Mouse (Mus musculus) cerebellum, adult 11-12 months (tissue): ENCODE results near the gene Cdk4.
A peak's percentile ranks its signal among the peaks of the same experiment; 100 is the strongest.

Experiments used
- DNase-seq: peaks from one replicate; pipeline ENCODE4 v3.0.0; 2022

Cdk4 gene

GRCm38 (mm10) chr10:127063239-127063872 is at the start of gene Cdk4:
Cdk4 (plus strand) TSS chr10:127063534.
- DNase-seq, result peak; percentile 99

- no peak for DNase-seq
Observed at GRCm38 (mm10) chr10:127016488-127016887, 46.8 kb upstream of the Cdk4 start.

GRCm38 (mm10) chr10:127017071-127017470 is 46.3 kb upstream of the Cdk4 start:
- DNase-seq, result no peak

- DNase-seq, result no peak
Observed at GRCm38 (mm10) chr10:127018422-127018821, 44.9 kb upstream of the Cdk4 start.

DNA sequence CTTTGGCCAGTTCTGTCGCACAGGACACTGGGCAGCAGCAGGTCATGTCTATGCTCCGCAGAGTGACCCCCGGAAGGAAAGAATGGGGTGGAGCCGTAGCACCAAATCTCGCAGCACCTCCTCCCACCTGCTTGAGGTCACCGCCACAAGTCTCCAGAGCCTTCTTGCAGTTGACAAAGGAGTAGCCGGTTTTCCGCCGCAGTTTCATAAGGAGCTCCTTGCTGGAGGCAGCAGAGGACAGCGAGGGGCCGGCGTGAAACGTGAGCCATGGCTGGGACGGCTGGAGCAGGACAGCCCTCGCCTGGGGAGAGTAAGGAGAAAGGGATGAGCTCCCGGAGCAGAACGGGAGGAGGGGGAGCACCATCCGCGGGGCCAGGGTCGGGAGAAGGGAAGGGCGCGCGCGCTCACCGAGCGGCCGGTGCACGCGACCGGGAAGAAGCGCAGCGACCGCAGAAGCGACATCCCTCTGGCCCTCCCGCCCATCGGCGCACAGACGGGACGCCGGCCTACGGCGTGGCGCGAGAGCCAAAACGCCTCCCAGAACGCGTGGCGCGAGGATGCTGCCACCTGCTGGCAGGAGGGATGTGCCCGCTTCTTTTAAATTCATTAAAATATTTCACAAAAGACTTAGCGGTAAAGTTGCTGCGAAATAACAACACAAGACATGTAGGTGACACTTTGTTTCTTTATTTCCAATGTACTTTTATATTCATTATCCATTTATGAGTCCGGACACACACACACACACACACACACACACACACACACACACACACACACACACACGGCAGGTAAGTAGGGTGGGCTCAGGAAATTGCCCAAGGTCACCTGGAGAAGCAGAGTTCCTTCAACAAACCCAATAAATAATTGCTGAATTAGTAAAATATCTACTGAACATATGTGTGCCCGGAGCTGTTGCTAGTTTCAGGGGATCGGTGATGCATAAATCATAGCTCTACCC is 32.7 kb upstream of the Cdk4 start, which contains the start of gene Tsfm:
Tsfm (minus strand) TSS at position 505 of the 961 bp plus-strand sequence.
- DNase-seq, result peak; percentile 88

GRCm38 (mm10) chr10:127033301-127033741 is 30.0 kb upstream of the Cdk4 start:
- no peak for DNase-seq

DNA sequence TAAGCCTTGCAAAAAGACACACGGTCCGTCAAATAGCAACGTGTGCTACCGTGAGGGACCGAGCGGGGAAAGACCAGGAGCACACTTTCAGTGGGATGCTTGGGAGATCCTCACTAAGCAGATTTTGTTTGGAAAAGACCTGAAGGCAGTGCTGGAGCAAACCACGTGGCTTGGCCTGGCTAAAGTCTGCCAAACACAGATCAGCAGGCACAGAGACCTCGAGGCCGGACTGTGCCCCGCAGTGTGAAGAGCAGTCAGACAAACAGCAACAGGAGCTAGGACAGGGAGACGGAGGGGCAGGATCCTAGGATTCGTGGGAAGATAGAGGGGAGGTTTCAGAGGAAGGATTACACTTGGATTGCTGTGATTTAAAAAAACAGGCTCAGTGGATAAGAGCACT is 27.1 kb upstream of the Cdk4 start:
- no peak for DNase-seq

GRCm38 (mm10) chr10:127037641-127038040 is 25.7 kb upstream of the Cdk4 start:
- DNase-seq, result no peak

DNA sequence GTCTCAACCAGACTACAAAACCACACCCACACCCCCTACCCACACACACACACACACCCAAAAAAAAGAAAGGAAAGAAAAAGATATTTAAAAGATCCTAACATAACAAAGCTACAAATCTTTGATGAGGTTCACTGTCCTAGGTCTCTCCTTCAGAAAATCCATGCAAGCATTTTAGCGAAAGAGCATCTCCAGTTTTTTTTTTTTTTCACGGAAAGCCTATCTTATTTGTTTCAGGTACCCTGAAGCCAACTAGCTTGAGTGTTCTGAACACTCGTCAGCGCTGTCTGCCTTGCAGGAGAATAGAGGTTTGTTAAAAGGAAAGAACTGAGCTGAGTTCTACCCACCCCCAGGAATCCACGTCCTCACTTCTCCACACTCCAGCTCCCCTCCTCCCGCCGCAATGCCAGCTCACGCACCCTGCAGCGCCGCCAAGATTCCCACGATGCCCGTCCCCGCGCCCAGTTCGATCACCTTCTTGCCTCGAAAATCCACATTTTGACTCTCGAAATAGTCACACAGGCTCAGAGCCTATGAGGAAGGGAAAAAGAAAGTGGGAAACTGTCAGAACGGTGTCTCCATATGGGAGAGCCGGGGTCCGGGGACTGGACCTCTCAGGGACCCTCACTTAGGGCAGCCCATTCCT is 22.6 kb upstream of the Cdk4 start:
- no peak for DNase-seq

- DNase-seq, result no peak
Observed at GRCm38 (mm10) chr10:127041274-127041766, 22.0 kb upstream of the Cdk4 start, which contains the start of the genes Mettl1 and Eef1akmt3. Mettl1 (plus strand) TSS chr10:127041414. Eef1akmt3 (minus strand) TSS chr10:127041513.

GRCm38 (mm10) chr10:127041774-127042338 is 21.5 kb upstream of the Cdk4 start:
- DNase-seq, result peak; percentile 84

DNA sequence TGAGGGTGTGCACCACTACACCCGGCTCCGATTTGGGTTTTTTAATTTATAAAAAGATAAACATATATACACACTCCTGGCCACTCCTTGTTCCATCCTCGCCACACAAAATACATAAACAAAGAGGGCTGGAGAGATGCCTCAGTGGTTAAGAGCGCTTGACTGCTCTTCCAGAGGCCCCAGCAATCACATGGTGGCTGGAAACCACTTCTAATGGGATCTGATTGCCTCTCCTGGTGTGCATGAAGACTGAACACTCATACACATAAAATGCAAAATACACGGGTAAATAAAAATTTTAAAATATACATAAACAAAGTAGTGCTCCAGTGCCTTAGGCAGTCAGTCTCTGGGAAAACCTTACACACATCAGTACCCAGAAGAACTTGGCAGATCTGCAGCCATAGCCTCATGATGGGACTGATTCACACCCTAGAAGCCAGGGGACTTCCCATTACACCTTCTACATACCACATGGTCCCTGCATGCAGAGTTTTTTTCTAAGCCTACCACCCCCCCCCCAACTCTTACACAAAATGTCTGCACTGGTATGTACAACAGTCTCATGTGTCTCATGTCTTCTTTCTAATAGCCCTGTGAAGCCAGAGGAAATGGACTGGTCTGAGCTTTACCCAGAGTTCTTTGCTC is 20.7 kb upstream of the Cdk4 start:
- DNase-seq, result no peak

DNA sequence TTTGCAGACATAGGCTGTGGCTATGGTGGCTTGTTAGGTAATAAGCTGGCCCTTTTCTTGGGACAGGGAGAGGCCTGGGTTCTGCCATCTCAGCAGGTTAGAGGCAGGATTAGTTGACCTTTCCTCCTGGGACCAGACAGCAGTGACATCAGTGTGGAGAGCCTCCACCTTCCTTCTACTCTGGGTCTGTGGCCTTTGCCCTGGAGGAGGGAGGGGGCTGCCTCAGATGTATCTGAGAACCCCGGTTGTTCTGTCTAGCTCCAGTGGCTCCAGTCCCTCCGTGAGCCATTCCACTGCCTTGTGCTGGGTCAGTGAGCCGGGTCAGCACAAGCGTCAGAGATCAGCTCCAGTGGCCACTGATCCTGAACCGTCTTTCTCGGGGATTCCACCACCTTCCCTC is 20.1 kb upstream of the Cdk4 start:
- DNase-seq, result no peak

GRCm38 (mm10) chr10:127047954-127048353 is 15.4 kb upstream of the Cdk4 start, which contains the start of gene Cyp27b1:
Cyp27b1 (plus strand) TSS chr10:127048250.
- no peak for DNase-seq

DNA sequence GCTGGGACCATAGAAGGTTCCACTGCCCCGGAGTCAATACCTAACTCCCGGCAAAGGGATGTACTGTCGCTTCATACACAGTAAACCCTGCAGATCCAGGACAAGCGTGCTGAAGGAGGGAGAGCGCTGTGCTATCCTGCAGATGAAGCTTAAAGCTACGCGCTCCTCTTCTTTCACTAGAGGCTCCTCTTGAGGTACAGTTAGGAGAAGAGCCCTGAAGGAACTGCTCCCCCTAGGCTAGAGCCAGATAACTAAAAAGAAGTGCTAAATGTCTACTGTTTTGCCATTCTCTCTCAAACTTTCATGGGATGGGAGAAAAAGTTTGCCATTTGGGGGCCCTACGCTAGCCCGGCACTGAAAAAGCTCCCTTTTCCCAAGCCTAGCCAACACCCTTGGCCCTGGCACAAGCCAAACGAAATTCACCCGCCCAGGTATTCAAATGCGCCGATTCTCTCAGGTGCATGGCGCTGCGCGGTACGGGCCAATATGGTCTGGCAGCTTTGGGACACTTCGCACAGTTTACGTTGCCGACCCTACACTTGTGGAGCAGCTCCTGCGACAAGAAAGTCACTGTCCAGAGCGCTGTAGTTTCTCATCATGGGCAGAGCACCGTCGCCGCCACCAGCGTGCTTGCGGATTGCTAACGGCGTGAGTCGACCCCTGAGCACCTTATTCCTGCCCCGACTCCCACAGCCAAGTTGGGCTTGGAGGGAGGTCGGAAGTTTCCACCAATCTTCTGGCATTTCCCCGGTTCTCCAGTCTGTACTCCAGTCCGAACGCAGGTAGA is 14.5 kb upstream of the Cdk4 start:
- no peak for DNase-seq

GRCm38 (mm10) chr10:127049395-127050118 is 13.8 kb upstream of the Cdk4 start:
- no peak for DNase-seq

DNA sequence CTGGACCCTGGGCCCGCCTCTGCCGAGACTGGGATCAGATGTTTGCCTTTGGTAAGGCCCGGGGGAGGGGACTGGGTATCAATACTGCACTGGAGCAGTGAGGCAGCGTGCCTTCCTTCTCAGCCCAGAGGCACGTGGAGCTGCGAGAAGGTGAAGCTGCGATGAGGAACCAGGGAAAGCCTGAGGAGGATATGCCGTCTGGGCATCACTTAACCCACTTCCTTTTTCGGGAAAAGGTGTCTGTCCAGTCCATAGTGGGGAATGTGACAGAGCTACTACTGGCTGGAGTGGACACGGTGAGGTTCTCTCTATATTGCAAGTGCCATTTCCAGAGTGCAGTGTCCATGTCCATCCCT is 13.2 kb upstream of the Cdk4 start:
- no peak for DNase-seq

GRCm38 (mm10) chr10:127054646-127055045 is 8.7 kb upstream of the Cdk4 start:
- DNase-seq, result no peak

DNA sequence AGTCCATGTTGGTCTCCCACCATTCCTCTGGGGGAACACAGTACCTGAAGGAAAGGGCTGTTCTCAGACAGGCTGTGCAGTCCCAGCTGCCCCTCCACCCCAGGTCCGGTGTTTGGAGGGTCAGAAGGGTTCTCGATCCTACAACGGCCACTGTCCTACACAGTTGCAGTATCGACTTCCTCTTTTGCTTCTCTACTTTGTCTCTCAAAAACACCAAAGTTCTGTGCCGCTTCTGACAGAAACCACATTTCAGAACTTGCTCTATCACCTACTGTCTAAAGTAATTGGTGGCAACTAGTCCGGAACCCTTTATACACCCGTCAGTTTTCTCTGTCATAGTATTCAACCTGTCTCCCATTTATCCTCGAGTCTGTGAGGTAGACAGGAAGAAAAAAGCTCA is 7.9 kb upstream of the Cdk4 start:
- DNase-seq, result no peak

GRCm38 (mm10) chr10:127056490-127056889 is 6.8 kb upstream of the Cdk4 start:
- peak; percentile 56 for DNase-seq

- DNase-seq, result peak; percentile 76
Observed at GRCm38 (mm10) chr10:127058161-127058560, 5.2 kb upstream of the Cdk4 start.
